Mouse (Mus musculus) neural tube, embryonic 14.5 days (tissue): ENCODE measurements around the gene E130309D02Rik. TPM values are rescaled to one million over a fixed set of nuclear protein-coding genes. Genes with fewer than 3 reads are reported as not detected.

ENCODE experiments used
- ATAC-seq: fragments of 200-750 bp; cut with Nextera tagmentation; 2 replicates; pipeline ENCODE4 v1.8.0; 2017; ENCODE audit warnings: low read depth, mild to moderate bottlenecking, moderate TSS enrichment, moderate library complexity
- H3K27ac ChIP-seq: fragments of 300-500 bp; sonication (generic); 2 replicates; pipeline ENCODE4 v1.5.1; 2014; ENCODE audit warnings: low read depth, mild to moderate bottlenecking, control low read depth, low read length, moderate library complexity, mixed read lengths
- H3K27me3 ChIP-seq: fragments of 300-500 bp; sonication (generic); 2 replicates; pipeline ENCODE4 v1.6.1; 2014; ENCODE audit warnings: low read length; ENCODE audit not compliant: control insufficient read depth, insufficient read depth
- H3K36me3 ChIP-seq: fragments of 300-500 bp; sonication (generic); 2 replicates; pipeline ENCODE4 v1.6.1; 2014; ENCODE audit warnings: low read length, mixed read lengths; ENCODE audit not compliant: control insufficient read depth, insufficient read depth
- H3K4me1 ChIP-seq: fragments of 300-500 bp; sonication (generic); 2 replicates; pipeline ENCODE4 v1.6.1; 2014; ENCODE audit warnings: low read length; ENCODE audit not compliant: control insufficient read depth, insufficient read depth
- H3K4me2 ChIP-seq: fragments of 300-500 bp; sonication (generic); 2 replicates; pipeline ENCODE4 v1.6.1; 2014; ENCODE audit warnings: mild to moderate bottlenecking, low read depth, low read length, control low read depth
- H3K4me3 ChIP-seq: fragments of 300-500 bp; sonication (generic); 2 replicates; pipeline ENCODE4 v1.5.1; 2014; ENCODE audit warnings: low read depth, low read length, control low read depth, mixed read lengths
- H3K9ac ChIP-seq: fragments of 300-500 bp; sonication (generic); replicated peaks from 2 replicates; pipeline ENCODE4 v1.6.1; 2014; ENCODE audit warnings: low read depth, mild to moderate bottlenecking, control low read depth, low read length, mixed read lengths
- H3K9me3 ChIP-seq: fragments of 300-500 bp; sonication (generic); 2 replicates; pipeline ENCODE4 v1.6.1; 2016; ENCODE audit warnings: low read length; ENCODE audit not compliant: control insufficient read depth
- WGBS: fragments of 180-500 bp; shearing (Covaris S2); extraction: QIAGEN DNeasy Blood & Tissue Kit; methylation state at CpG from one replicate; pipeline ENCODE4 v1.1.7; 2014; 5-methylcytosine and 5-hydroxymethylcytosine counted together
- polyA plus RNA-seq: library from polyadenylated mRNA; unstranded; fragments of >200 nt; fragmentation: Nextera tagmentation; extraction: Ambion mirVana; gene quantifications from 2 replicates; pipeline ENCODE4 v1.2.1, GENCODE M21; 2014

E130309D02Rik gene
- polyA plus RNA-seq, 1 experiment from 2014 or later: 20.1 TPM

GRCm38 (mm10) chr5:143284762-143285161, 30.4 kb downstream of the E130309D02Rik start:
- ATAC-seq: no peak
- Histone ChIP-seq H3K4me1 (0 out of 2 replicates have a peak, but pooled peaks cover 4% of the 10 kb centered on the region), H3K27me3 (peaks cover 25% of the 10 kb centered on the region), H3K9me3 (no peaks in the 10 kb centered on the region), H3K9ac (no peak overlapping the region), H3K4me2 (no peak overlapping the region), H3K4me3 (no peak overlapping the region), H3K36me3 (no peaks in the 10 kb centered on the region), H3K27ac (no peak overlapping the region)
- 43% methylated on average over 6 of the region's 6 CpGs for WGBS

GRCm38 (mm10) chr5:143279247-143279646, 35.9 kb downstream of the E130309D02Rik start:
- no peaks in the 10 kb centered on the region for H3K4me1 ChIP-seq
- ATAC-seq: no peak
- H3K4me2 ChIP-seq: no peak overlapping the region
- no peaks in the 10 kb centered on the region for H3K9me3 ChIP-seq
- H3K27ac ChIP-seq: no peak overlapping the region
- WGBS: 45% methylated on average over 10 of the region's 10 CpGs
- no peak overlapping the region for H3K4me3 ChIP-seq
- H3K36me3 ChIP-seq: no peaks in the 10 kb centered on the region
- H3K27me3 ChIP-seq: no peaks in the 10 kb centered on the region
- H3K9ac ChIP-seq: no peak overlapping the region

- Histone ChIP-seq H3K27ac (no peak overlapping the region), H3K4me1 (peaks cover 6% of the 10 kb centered on the region), H3K4me2 (no peak overlapping the region), H3K27me3 (no peaks in the 10 kb centered on the region), H3K36me3 (no peaks in the 10 kb centered on the region), H3K9me3 (no peaks in the 10 kb centered on the region), H3K9ac (0 out of 2 replicates have a peak overlapping the region, but pooled peaks have one; percentile 3), H3K4me3 (no peak overlapping the region)
- ATAC-seq: no peak
- WGBS: 53% methylated on average over 5 of the region's 5 CpGs
These were observed 39.4 kb downstream of the E130309D02Rik start for GRCm38 (mm10) chr5:143275761-143276160.

- Histone ChIP-seq H3K4me2 (no peak overlapping the region), H3K27me3 (no peaks in the 10 kb centered on the region), H3K9me3 (no peaks in the 10 kb centered on the region), H3K36me3 (no peaks in the 10 kb centered on the region), H3K4me1 (peaks cover 20% of the 10 kb centered on the region), H3K4me3 (no peak overlapping the region), H3K9ac (no peak overlapping the region), H3K27ac (no peak overlapping the region)
- ATAC-seq: no peak
- WGBS: 89% methylated on average over 16 of the region's 16 CpGs
These were observed 42.4 kb downstream of the E130309D02Rik start for GRCm38 (mm10) chr5:143272540-143273330.

GRCm38 (mm10) chr5:143272108-143272507, 43.1 kb downstream of the E130309D02Rik start:
- Histone ChIP-seq H3K4me3 (no peak overlapping the region), H3K9ac (no peak overlapping the region), H3K4me2 (no peak overlapping the region), H3K4me1 (peaks cover 20% of the 10 kb centered on the region), H3K9me3 (no peaks in the 10 kb centered on the region), H3K27ac (no peak overlapping the region), H3K27me3 (no peaks in the 10 kb centered on the region), H3K36me3 (no peaks in the 10 kb centered on the region)
- ATAC-seq: no peak
- WGBS: 81% methylated on average over 3 of the region's 3 CpGs

GRCm38 (mm10) chr5:143271642-143272041, 43.5 kb downstream of the E130309D02Rik start:
- H3K4me2 ChIP-seq: no peak overlapping the region
- H3K9ac ChIP-seq: no peak overlapping the region
- H3K4me1 ChIP-seq: peaks cover 20% of the 10 kb centered on the region
- H3K4me3 ChIP-seq: no peak overlapping the region
- no peaks in the 10 kb centered on the region for H3K27me3 ChIP-seq
- ATAC-seq: no peak
- no peaks in the 10 kb centered on the region for H3K9me3 ChIP-seq
- H3K36me3 ChIP-seq: no peaks in the 10 kb centered on the region
- WGBS: 88% methylated on average over 6 of the region's 6 CpGs
- no peak overlapping the region for H3K27ac ChIP-seq

GRCm38 (mm10) chr5:143270151-143270519, 45.0 kb downstream of the E130309D02Rik start:
- Histone ChIP-seq H3K36me3 (no peaks in the 10 kb centered on the region), H3K27me3 (no peaks in the 10 kb centered on the region), H3K4me3 (peak overlapping the region; percentile 77), H3K9me3 (no peaks in the 10 kb centered on the region), H3K4me2 (peak overlapping the region; percentile 95), H3K4me1 (peaks cover 20% of the 10 kb centered on the region), H3K27ac (peak overlapping the region; percentile 75; the same call in 1 of the 2 replicates), H3K9ac (peak overlapping the region; percentile 73)
- ATAC-seq: no peak; the same call in 1 of the 2 replicates
- WGBS: 2% methylated on average over 12 of the region's 12 CpGs

- peaks cover 20% of the 10 kb centered on the region for H3K4me1 ChIP-seq
- peak within 1 kb of the TSS; percentile 75 for H3K27ac ChIP-seq
- WGBS: under 1% methylated on average over 76 of the region's 79 CpGs
These were observed 45.6 kb downstream of the E130309D02Rik start, which contains the start of gene Zfp316 for GRCm38 (mm10) chr5:143269363-143270150. Zfp316 (minus strand) TSS chr5:143270022.

GRCm38 (mm10) chr5:143268985-143269362, 46.2 kb downstream of the E130309D02Rik start:
- H3K4me1 ChIP-seq: peaks cover 20% of the 10 kb centered on the region
- peak overlapping the region; percentile 77 for H3K4me3 ChIP-seq
- H3K4me2 ChIP-seq: peak overlapping the region; percentile 95
- no peaks in the 10 kb centered on the region for H3K27me3 ChIP-seq
- no peak for ATAC-seq
- peak overlapping the region; percentile 73 for H3K9ac ChIP-seq
- H3K36me3 ChIP-seq: peaks cover 1% of the 10 kb centered on the region; the same call in 1 of the 2 replicates
- H3K27ac ChIP-seq: peak overlapping the region; percentile 75
- 16% methylated on average over 8 of the region's 8 CpGs for WGBS
- no peaks in the 10 kb centered on the region for H3K9me3 ChIP-seq

More at GRCm38 (mm10) chr5:143269363-143270150, 45.6 kb downstream of the E130309D02Rik start, which contains the start of gene Zfp316:
- Histone ChIP-seq H3K9ac (peak within 1 kb of the TSS; percentile 73), H3K36me3 (no peaks in the 10 kb centered on the region), H3K4me2 (peak within 1 kb of the TSS; percentile 95), H3K9me3 (no peaks in the 10 kb centered on the region), H3K4me3 (peak within 1 kb of the TSS; percentile 77), H3K27me3 (no peaks in the 10 kb centered on the region)
- peak; percentile 85 for ATAC-seq
